Mouse (Mus musculus): ENCODE data around the gene Olfml3. TPM values are rescaled to one million over a fixed set of nuclear protein-coding genes. Genes with fewer than 3 reads are reported as not detected.

The Olfml3 gene
- polyA plus RNA-seq, 1 experiment from 2014 or later = 79.1 TPM

DNA sequence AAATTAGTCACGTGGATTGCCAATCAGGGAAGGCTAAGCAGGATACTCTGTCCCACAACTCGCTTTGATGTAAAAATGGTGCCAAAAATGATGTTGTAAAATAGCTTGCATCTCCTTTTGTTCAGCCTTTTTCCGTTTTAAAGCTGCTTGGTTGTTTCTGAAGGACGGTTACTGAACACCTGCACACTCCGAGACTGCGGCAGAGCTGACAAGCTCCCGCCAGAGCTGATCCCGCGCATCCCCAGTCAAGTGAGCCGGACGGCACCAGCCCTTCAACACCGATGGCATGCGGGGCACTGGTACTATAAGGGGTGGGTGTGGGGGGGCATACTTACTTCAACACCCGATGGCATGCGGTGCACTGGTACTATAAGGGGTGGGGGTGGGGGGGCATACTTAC is 36.2 kb upstream of the Olfml3 start:
- 84% methylated on average over 15 of the region's 15 CpGs for WGBS
- no peak overlapping the region for H3K4me3 ChIP-seq (ENCODE audit: low read depth, low read length)

DNA sequence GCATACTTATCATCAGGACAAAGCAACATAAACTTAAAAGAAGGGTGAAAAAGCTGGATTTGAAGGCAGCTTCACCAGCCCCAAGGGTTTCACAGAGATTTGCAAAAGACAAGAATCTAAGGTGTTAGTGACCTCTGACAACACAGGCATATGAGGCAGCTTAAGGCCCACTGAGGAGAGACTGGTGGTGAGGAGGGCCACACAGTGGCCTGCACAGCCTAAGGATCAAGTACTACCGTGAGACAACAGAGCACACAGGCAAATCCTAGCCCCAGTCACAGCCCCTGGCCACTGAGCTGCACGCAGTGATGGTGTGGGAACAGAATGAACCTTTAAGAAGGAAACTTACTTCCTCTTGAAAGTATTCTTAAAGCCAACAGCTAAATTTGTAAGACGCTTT is 35.7 kb upstream of the Olfml3 start:
- Histone ChIP-seq H3K27me3 (replicated peaks; ENCODE audit: control insufficient read depth, insufficient read depth, low read length) (no peaks in the 10 kb centered on the region), H3K9me3 (ENCODE audit: control insufficient read depth, low read length) (no peaks in the 10 kb centered on the region), H3K4me2 (ENCODE audit: low read depth, low read length) (no peak overlapping the region), H3K36me3 (ENCODE audit: control insufficient read depth, insufficient read depth, low read length) (peaks cover 35% of the 10 kb centered on the region), H3K27ac (replicated peaks; ENCODE audit: low read depth, low read length) (no peak overlapping the region), H3K4me1 (ENCODE audit: control insufficient read depth, insufficient read depth, low read length) (peaks cover 10% of the 10 kb centered on the region; the same call in 1 of the 2 replicates), H3K9ac (ENCODE audit: low read depth, low read length) (no peak overlapping the region), H3K4me3 (ENCODE audit: low read depth, low read length) (no peak overlapping the region)
- WGBS = 85% methylated on average over 3 of the region's 3 CpGs
- ATAC-seq (ENCODE audit: low read depth) (no peak), DNase-seq (ENCODE audit: low spot score) (no peak)

More for the DNA sequence above, 36.2 kb upstream of the Olfml3 start:
- Histone ChIP-seq H3K4me1 (ENCODE audit: control insufficient read depth, insufficient read depth, low read length) (peaks cover 10% of the 10 kb centered on the region; the same call in 1 of the 2 replicates), H3K9ac (ENCODE audit: low read depth, low read length) (no peak overlapping the region), H3K36me3 (ENCODE audit: control insufficient read depth, insufficient read depth, low read length) (peaks cover 32% of the 10 kb centered on the region), H3K27me3 (replicated peaks; ENCODE audit: control insufficient read depth, insufficient read depth, low read length) (no peaks in the 10 kb centered on the region), H3K4me2 (ENCODE audit: low read depth, low read length) (no peak overlapping the region), H3K27ac (replicated peaks; ENCODE audit: low read depth, low read length) (no peak overlapping the region), H3K9me3 (ENCODE audit: control insufficient read depth, low read length) (no peaks in the 10 kb centered on the region)
- DNase-seq (ENCODE audit: low spot score) = no peak
- ATAC-seq (ENCODE audit: low read depth) = no peak

DNA sequence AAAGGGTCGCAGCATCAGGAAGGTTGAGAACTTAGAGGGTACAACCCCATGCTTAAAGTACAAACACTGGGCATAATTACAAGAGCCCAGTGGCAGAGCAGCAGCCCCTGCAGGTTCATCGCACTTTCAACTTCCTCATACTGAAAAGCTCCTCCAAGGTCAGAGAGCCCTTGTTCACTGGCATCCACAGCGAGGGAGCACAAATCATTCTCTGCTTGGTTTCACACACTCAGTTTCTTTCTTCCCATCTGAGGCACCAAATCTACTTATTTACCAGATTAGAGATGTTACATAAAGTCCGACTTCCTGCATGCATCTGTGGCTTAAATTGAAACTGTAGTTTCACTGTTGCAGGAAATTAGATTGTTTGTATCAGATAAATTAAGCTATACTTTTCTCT is 35.0 kb upstream of the Olfml3 start:
- Histone ChIP-seq H3K27ac (replicated peaks; ENCODE audit: low read depth, low read length) (no peak overlapping the region), H3K4me1 (ENCODE audit: control insufficient read depth, insufficient read depth, low read length) (peaks cover 10% of the 10 kb centered on the region; the same call in 1 of the 2 replicates), H3K9me3 (ENCODE audit: control insufficient read depth, low read length) (no peaks in the 10 kb centered on the region), H3K9ac (ENCODE audit: low read depth, low read length) (no peak overlapping the region), H3K4me2 (ENCODE audit: low read depth, low read length) (no peak overlapping the region), H3K27me3 (replicated peaks; ENCODE audit: control insufficient read depth, insufficient read depth, low read length) (no peaks in the 10 kb centered on the region), H3K4me3 (ENCODE audit: low read depth, low read length) (no peak overlapping the region), H3K36me3 (ENCODE audit: control insufficient read depth, insufficient read depth, low read length) (peaks cover 30% of the 10 kb centered on the region)
- WGBS = 79% methylated on average over 4 of the region's 4 CpGs
- DNase-seq (ENCODE audit: low spot score) = no peak
- ATAC-seq (ENCODE audit: low read depth) = no peak

DNA sequence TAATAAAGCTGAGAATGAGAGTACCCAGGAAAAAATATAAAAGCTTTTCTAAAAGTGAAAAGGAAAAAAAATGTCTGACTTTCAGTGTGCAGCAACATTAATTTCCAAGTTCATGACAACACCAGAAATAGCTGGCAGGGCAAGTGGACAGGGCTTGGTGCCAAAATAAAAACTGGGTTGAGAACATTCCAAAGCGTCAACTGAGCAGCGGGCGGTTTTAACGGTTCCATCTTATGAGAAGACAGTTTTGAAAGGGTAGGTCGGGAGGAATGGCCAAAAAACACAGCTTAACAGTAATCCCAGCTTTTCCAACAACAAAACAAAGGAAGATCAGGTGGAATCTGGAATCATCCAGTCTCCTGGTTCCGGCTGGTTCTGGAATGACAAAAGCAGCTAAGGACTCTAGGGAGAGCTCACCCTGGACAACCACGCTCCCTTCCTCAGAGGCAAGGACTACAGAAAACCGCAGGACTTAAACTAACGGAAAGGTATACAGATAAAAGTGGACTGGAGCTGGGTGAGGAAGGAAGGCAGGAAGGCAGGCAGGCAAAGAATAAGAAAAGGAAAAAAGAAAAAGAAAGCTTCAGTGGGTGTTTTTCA is 33.8 kb upstream of the Olfml3 start:
- peaks cover 18% of the 10 kb centered on the region for H3K36me3 ChIP-seq (ENCODE audit: control insufficient read depth, insufficient read depth, low read length)
- H3K4me3 ChIP-seq (ENCODE audit: low read depth, low read length) = no peak overlapping the region
- ATAC-seq (ENCODE audit: low read depth) = no peak
- 59% methylated on average over 9 of the region's 9 CpGs for WGBS
- peak overlapping the region; percentile 46; the same call in 1 of the 2 replicates for H3K27ac ChIP-seq (replicated peaks; ENCODE audit: low read depth, low read length)
- H3K4me1 ChIP-seq (ENCODE audit: control insufficient read depth, insufficient read depth, low read length) = peaks cover 10% of the 10 kb centered on the region; the same call in 1 of the 2 replicates
- peak; percentile 76 for DNase-seq (ENCODE audit: low spot score)
- H3K9me3 ChIP-seq (ENCODE audit: control insufficient read depth, low read length) = no peaks in the 10 kb centered on the region
- H3K9ac ChIP-seq (ENCODE audit: low read depth, low read length) = no peak overlapping the region
- no peaks in the 10 kb centered on the region for H3K27me3 ChIP-seq (replicated peaks; ENCODE audit: control insufficient read depth, insufficient read depth, low read length)
- no peak overlapping the region for H3K4me2 ChIP-seq (ENCODE audit: low read depth, low read length)

DNA sequence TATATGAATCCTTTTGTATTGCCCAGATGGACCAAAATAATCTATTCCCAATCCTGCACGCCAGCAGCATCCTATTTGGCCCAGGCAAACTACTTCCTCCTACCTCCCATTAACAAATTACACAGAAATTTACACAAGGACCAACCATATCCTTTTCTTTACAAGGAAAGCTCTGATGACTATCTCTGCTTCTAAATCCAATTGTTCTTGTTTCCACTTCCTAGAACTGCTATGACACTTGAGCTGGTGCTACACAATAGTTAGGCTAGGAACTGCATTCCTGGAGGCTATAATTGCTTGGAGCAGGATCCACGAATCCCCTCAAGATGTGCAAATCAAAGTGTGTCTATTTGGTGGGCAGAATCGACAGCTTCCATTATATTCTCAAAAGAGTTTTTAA is 29.0 kb upstream of the Olfml3 start:
- peaks cover 41% of the 10 kb centered on the region for H3K36me3 ChIP-seq (ENCODE audit: control insufficient read depth, insufficient read depth, low read length)
- no peak for ATAC-seq (ENCODE audit: low read depth)
- WGBS = 67% methylated on average over 3 of the region's 3 CpGs

DNA sequence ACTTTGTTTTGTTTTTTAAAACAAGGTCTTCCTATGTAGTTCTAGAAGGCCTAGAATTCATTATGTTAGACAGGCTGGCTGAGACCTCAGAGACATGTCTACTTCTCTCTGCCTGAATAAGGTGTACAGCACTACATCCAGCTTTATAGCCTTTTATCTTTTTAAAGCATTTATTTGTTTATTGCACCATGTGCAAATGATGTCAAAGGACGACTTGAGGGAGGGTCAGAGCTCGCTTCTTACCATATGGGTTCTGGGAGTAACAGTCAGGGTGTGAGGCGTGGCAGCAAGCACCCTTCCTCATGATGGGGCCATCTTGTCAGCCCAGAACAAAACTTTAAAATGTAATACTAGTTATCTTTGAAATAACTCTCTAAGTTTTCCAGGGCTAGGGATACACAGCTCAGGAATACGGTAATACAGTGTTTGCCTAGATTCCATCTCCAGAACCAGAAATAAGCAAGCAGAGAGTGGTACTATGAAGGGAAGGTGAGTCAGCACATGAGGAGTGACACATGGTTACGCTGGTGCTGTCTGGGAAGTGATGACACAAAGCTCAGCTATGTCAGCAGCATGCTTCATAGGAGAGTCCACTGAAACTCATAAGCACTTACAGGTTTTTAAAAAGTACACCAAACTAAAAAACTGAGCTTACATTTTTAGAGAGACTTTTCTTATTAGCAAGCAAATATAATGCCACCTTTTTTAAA is 21.6 kb upstream of the Olfml3 start:
- Histone ChIP-seq H3K36me3 (ENCODE audit: control insufficient read depth, insufficient read depth, low read length) (peaks cover 75% of the 10 kb centered on the region), H3K27me3 (replicated peaks; ENCODE audit: control insufficient read depth, insufficient read depth, low read length) (no peaks in the 10 kb centered on the region), H3K4me3 (ENCODE audit: low read depth, low read length) (no peak overlapping the region), H3K27ac (replicated peaks; ENCODE audit: low read depth, low read length) (no peak overlapping the region), H3K4me1 (ENCODE audit: control insufficient read depth, insufficient read depth, low read length) (no peaks in the 10 kb centered on the region), H3K4me2 (ENCODE audit: low read depth, low read length) (no peak overlapping the region), H3K9me3 (ENCODE audit: control insufficient read depth, low read length) (no peaks in the 10 kb centered on the region), H3K9ac (ENCODE audit: low read depth, low read length) (no peak overlapping the region)
- 87% methylated on average over 5 of the region's 5 CpGs for WGBS
- DNase-seq (ENCODE audit: low spot score) (no peak), ATAC-seq (ENCODE audit: low read depth) (no peak)

More for the DNA sequence above, 29.0 kb upstream of the Olfml3 start:
- Histone ChIP-seq H3K27me3 (replicated peaks; ENCODE audit: control insufficient read depth, insufficient read depth, low read length) (no peaks in the 10 kb centered on the region), H3K9me3 (ENCODE audit: control insufficient read depth, low read length) (no peaks in the 10 kb centered on the region), H3K4me3 (ENCODE audit: low read depth, low read length) (no peak overlapping the region), H3K27ac (replicated peaks; ENCODE audit: low read depth, low read length) (no peak overlapping the region), H3K4me2 (ENCODE audit: low read depth, low read length) (no peak overlapping the region), H3K4me1 (ENCODE audit: control insufficient read depth, insufficient read depth, low read length) (peaks cover 7% of the 10 kb centered on the region; the same call in 1 of the 2 replicates), H3K9ac (ENCODE audit: low read depth, low read length) (no peak overlapping the region)
- no peak for DNase-seq (ENCODE audit: low spot score)

DNA sequence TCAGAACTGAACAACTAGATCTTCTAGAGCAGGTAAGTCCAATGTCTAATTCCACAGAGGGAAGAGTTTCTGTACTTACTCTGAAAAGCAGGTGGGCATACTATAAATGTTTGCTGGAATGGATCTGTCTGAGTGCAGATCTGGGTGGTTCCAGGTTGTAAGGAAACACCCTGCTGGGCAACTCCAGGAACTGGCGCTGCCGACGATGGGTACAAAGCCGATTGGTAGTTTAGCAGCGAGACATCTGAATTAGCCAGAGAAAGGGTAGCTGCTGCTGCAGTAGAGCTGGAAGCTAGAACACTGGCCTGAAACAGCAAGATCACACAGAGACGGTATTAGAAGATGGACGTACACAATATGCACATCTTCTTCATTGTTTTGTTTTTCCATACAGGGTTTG is 20.7 kb upstream of the Olfml3 start:
- no peak overlapping the region for H3K4me2 ChIP-seq (ENCODE audit: low read depth, low read length)

DNA sequence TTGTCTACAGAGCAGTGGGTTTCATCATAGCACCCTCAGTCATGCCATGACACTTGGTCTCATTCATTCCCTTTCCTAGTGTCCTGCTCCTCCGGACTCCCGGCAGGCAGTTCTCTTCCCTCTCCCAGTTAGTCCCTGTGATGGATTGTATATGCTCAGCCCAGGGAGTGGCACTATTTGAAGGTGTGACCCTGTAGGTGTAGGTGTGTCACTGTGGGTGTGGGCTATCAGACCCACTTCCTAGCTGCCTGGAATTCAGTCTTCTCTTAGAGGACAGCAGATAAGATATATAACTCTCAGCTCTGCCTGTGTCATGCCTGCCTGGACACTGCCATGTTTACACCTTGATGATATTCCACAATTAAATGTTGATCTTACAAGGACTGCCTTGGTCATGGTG is 19.1 kb upstream of the Olfml3 start:
- Histone ChIP-seq H3K4me1 (ENCODE audit: control insufficient read depth, insufficient read depth, low read length) (no peaks in the 10 kb centered on the region), H3K36me3 (ENCODE audit: control insufficient read depth, insufficient read depth, low read length) (peaks cover 77% of the 10 kb centered on the region), H3K27me3 (replicated peaks; ENCODE audit: control insufficient read depth, insufficient read depth, low read length) (no peaks in the 10 kb centered on the region), H3K4me3 (ENCODE audit: low read depth, low read length) (no peak overlapping the region), H3K9me3 (ENCODE audit: control insufficient read depth, low read length) (no peaks in the 10 kb centered on the region), H3K4me2 (ENCODE audit: low read depth, low read length) (no peak overlapping the region), H3K27ac (replicated peaks; ENCODE audit: low read depth, low read length) (no peak overlapping the region), H3K9ac (ENCODE audit: low read depth, low read length) (no peak overlapping the region)
- ATAC-seq (ENCODE audit: low read depth) (no peak), DNase-seq (ENCODE audit: low spot score) (no peak)
- 88% methylated on average over 2 of the region's 2 CpGs for WGBS

More for the DNA sequence above, 20.7 kb upstream of the Olfml3 start:
- WGBS = 90% methylated on average over 7 of the region's 7 CpGs
- Histone ChIP-seq H3K27me3 (replicated peaks; ENCODE audit: control insufficient read depth, insufficient read depth, low read length) (no peaks in the 10 kb centered on the region), H3K4me1 (ENCODE audit: control insufficient read depth, insufficient read depth, low read length) (no peaks in the 10 kb centered on the region), H3K9ac (ENCODE audit: low read depth, low read length) (no peak overlapping the region), H3K9me3 (ENCODE audit: control insufficient read depth, low read length) (no peaks in the 10 kb centered on the region), H3K4me3 (ENCODE audit: low read depth, low read length) (no peak overlapping the region), H3K27ac (replicated peaks; ENCODE audit: low read depth, low read length) (no peak overlapping the region), H3K36me3 (ENCODE audit: control insufficient read depth, insufficient read depth, low read length) (peaks cover 77% of the 10 kb centered on the region)
- DNase-seq (ENCODE audit: low spot score) (no peak), ATAC-seq (ENCODE audit: low read depth) (no peak)

DNA sequence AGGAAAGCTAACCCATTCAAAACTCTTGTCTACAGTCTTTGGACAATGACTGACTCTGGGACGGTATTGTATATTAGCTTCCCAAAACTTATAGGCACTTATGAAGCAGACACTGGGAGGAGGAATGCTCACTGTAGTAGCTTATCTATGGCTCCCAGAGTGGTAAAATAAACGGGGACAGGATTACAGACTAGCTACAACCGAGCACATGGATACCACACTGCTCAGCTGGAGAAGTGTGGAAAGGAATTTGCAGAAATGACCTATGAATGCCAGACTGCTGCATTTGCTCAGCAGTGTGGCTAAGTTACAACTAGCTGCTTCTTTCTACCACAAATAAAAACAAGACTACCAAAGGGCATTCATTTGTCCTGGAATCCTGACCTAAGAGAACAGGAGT is 17.6 kb upstream of the Olfml3 start:
- H3K9me3 ChIP-seq (ENCODE audit: control insufficient read depth, low read length) = no peaks in the 10 kb centered on the region
- ATAC-seq (ENCODE audit: low read depth) = no peak
- no peak for DNase-seq (ENCODE audit: low spot score)
- WGBS = 87% methylated on average over 3 of the region's 3 CpGs
- no peak overlapping the region for H3K4me2 ChIP-seq (ENCODE audit: low read depth, low read length)
- H3K4me1 ChIP-seq (ENCODE audit: control insufficient read depth, insufficient read depth, low read length) = no peaks in the 10 kb centered on the region
- H3K4me3 ChIP-seq (ENCODE audit: low read depth, low read length) = no peak overlapping the region
- H3K36me3 ChIP-seq (ENCODE audit: control insufficient read depth, insufficient read depth, low read length) = peaks cover 81% of the 10 kb centered on the region
- no peak overlapping the region for H3K27ac ChIP-seq (replicated peaks; ENCODE audit: low read depth, low read length)
- no peaks in the 10 kb centered on the region for H3K27me3 ChIP-seq (replicated peaks; ENCODE audit: control insufficient read depth, insufficient read depth, low read length)
- H3K9ac ChIP-seq (ENCODE audit: low read depth, low read length) = no peak overlapping the region

All from embryonic facial prominence, embryonic 14.5 days (tissue).